Mouse (Mus musculus) olfactory bulb, adult 2 months (tissue): Measurements from ENCODE around the gene Dcbld2. TPM values are rescaled to one million over a fixed set of nuclear protein-coding genes. Genes with fewer than 3 reads are reported as not detected.

ENCODE experiments used
- H3K27ac ChIP-seq: fragments of 200-500 bp; 2 replicates; pipeline ENCODE4 v1.5.1; 2012; ENCODE audit warnings: low read depth, low read length; ENCODE audit not compliant: insufficient read depth
- H3K4me1 ChIP-seq: fragments of 200-500 bp; 2 replicates; pipeline ENCODE4 v1.6.1; 2012; ENCODE audit warnings: low read length; ENCODE audit not compliant: control insufficient read depth, insufficient read depth
- H3K4me3 ChIP-seq: fragments of 200-500 bp; 2 replicates; pipeline ENCODE4 v1.5.1; 2012; ENCODE audit warnings: mild to moderate bottlenecking, low read depth, low read length, moderate library complexity; ENCODE audit not compliant: insufficient read depth
- CTCF ChIP-seq: fragments of 200-500 bp; IDR thresholded peaks from 2 replicates; pipeline ENCODE4 v1.5.1; 2012; ENCODE audit warnings: low read depth, mild to moderate bottlenecking, low read length, moderate library complexity; ENCODE audit not compliant: insufficient read depth
- POLR2A ChIP-seq: fragments of 200-500 bp; IDR thresholded peaks from 2 replicates; pipeline ENCODE4 v1.6.1; 2012; ENCODE audit warnings: mild to moderate bottlenecking, low read depth, low read length, moderate library complexity; ENCODE audit not compliant: insufficient read depth
- WGBS: fragments of 180-500 bp; shearing (Covaris S2); methylation state at CpG from one replicate; pipeline ENCODE4 v1.1.7; 2018; 5-methylcytosine and 5-hydroxymethylcytosine counted together
- polyA plus RNA-seq: library from polyadenylated mRNA; stranded (reverse); fragments of >200 nt; gene quantifications from 2 replicates; pipeline ENCODE4 v1.2.4, GENCODE M21; 2012; ENCODE audit warnings: low replicate concordance; ENCODE audit not compliant: missing spikeins, insufficient read depth, insufficient read length

Dcbld2 gene
- polyA plus RNA-seq, 1 experiment = not detected

DNA sequence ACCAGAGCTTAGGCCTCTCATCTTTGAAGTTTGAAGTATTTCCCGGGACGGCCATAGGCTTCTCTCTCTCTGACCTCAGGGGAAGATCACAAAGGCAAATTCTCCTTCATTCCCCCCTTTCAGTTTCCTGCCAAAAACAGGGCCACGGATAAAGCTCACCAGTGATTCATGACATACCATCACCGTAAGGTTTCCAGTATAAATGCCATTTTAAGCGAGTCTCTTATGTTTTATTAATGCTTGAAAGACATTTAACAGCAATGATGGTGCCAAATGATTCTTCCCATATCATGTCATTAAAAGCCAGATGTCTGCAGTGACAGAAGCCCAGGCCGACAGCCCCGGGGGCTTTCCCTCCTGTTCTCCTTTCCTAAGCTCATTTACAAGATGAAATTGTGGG lies 3.6 kb upstream of the Dcbld2 start:
- H3K27ac ChIP-seq = no peak overlapping the region
- no peaks in the 10 kb centered on the region for H3K4me1 ChIP-seq
- H3K4me3 ChIP-seq = no peak overlapping the region
- TF ChIP-seq POLR2A (no peak), CTCF (no peak)
- 80% methylated on average over 7 of the region's 7 CpGs for WGBS

DNA sequence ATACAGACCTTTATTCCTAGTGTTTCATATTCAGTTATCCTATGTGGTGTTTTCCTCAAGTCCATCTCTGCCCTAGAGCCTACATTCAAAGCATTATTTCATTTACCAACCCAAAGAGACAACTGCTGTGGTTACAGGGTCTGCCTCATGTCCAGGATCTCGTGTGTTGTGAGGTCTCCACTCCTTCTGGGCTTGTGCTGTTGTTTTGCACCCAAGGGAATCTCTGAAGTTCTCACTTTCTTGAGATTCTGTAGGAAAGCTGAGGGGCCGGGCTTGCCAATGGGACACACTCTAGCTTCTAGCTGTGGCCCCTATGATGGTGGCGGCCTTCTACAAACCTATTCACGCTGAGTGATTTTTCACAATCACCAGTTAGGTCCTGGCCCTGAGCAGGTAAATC lies 3.0 kb upstream of the Dcbld2 start:
- H3K4me3 ChIP-seq = no peak overlapping the region
- no peak for TF ChIP-seq CTCF
- no peak for TF ChIP-seq POLR2A
- H3K27ac ChIP-seq = no peak overlapping the region
- WGBS = 96% methylated on average over 4 of the region's 4 CpGs
- H3K4me1 ChIP-seq = no peaks in the 10 kb centered on the region

DNA sequence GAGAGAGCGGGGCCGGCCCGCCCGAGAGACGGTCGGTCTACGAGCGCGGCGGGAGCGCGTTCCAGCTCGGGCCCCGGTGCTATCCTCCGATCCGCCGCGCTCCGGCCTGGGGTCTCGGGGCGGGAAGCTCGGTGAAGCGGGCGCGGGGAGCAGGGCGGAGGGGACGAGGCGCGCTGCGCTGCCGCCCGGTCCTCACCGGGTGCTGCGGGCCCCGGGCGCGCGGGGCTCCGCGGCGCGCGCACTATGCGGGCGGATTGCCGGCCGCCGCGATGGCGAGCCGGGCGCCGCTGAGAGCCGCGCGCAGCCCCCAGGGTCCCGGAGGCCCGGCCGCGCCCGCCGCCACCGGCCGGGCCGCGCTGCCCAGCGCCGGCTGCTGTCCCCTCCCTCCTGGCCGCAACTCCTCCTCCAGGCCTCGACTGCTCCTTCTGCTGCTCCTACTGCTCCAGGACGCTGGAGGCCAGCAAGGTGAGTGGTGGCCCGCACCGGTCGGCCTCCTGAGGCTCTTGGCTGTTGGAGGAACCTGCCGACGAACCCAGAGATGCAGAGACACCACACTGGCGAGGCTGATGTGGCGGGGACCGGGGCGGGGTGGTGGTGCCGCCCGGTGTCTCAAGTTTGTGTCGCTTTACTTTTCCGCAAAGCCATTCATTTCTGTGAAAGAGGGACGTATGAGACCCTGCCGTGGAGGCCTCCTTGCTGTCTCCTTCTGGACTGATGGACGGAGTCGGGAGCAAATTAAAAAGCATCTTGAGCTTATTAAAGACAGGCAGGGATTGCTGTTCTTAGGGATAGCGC lies 441 bp downstream of the Dcbld2 start:
- whole genome bisulfite sequencing = 2% methylated on average over 89 of the region's 89 CpGs
- TF ChIP-seq CTCF (no peak), POLR2A (peak; percentile 84)

GRCm38 (mm10) chr16:58409825-58410224 lies 1.6 kb downstream of the Dcbld2 start:
- TF ChIP-seq POLR2A = no peak
- no peak for TF ChIP-seq CTCF
- 32% methylated on average over 7 of the region's 7 CpGs for WGBS

More for the DNA sequence above, 441 bp downstream of the Dcbld2 start:
- H3K4me1 ChIP-seq = no peaks in the 10 kb centered on the region
- 0 out of 2 replicates have a peak overlapping the region, but pooled peaks have one; percentile 11 for H3K27ac ChIP-seq
- peak overlapping the region; percentile 93 for H3K4me3 ChIP-seq

GRCm38 (mm10) chr16:58414801-58415200 lies 6.6 kb downstream of the Dcbld2 start:
- Histone ChIP-seq H3K4me3 (no peak overlapping the region), H3K4me1 (no peaks in the 10 kb centered on the region), H3K27ac (no peak overlapping the region)
- 95% methylated on average over 4 of the region's 4 CpGs for WGBS
- no peak for TF ChIP-seq CTCF
- TF ChIP-seq POLR2A = no peak

More at GRCm38 (mm10) chr16:58409825-58410224, 1.6 kb downstream of the Dcbld2 start:
- H3K4me3 ChIP-seq = no peak overlapping the region
- H3K27ac ChIP-seq = no peak overlapping the region
- H3K4me1 ChIP-seq = no peaks in the 10 kb centered on the region

GRCm38 (mm10) chr16:58415500-58415899 lies 7.3 kb downstream of the Dcbld2 start:
- no peaks in the 10 kb centered on the region for H3K4me1 ChIP-seq
- no peak for TF ChIP-seq CTCF
- no peak for TF ChIP-seq POLR2A
- no peak overlapping the region for H3K4me3 ChIP-seq
- 99% methylated on average over 2 of the region's 2 CpGs for WGBS
- H3K27ac ChIP-seq = no peak overlapping the region

DNA sequence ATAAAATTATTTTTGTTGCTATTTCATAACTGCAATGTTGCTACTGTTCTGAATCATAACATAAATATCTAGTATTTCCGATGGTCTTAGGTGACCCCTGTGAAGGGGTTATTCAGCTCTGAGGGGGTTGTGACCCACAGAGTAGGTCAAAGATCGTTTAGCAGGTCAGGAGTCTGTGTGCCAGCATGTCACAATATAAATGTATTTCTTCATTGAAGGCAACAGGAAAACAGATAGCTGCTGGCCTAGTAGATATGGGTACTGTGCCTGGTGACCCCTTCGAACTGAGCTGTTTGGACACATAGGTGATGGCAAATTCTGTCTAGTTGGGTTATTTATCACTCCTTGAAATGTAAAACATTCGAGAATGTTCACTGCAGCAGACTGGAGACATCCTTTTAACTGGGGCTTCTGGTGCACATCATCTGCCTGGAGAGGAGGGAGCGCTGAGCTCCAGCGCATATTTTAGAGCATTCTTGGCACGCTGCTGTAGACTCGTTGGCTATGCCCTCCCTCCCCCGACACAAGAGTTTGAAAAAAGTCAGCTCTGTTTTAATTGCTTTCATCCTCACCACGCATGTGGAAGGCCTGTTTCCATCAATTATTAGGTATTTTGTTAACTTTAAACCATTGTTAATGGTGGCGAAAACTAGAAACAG lies 13.6 kb downstream of the Dcbld2 start:
- Histone ChIP-seq H3K4me3 (no peak overlapping the region), H3K27ac (no peak overlapping the region), H3K4me1 (peaks cover 3% of the 10 kb centered on the region)
- 43% methylated on average over 11 of the region's 11 CpGs for WGBS
- TF ChIP-seq CTCF = no peak

DNA sequence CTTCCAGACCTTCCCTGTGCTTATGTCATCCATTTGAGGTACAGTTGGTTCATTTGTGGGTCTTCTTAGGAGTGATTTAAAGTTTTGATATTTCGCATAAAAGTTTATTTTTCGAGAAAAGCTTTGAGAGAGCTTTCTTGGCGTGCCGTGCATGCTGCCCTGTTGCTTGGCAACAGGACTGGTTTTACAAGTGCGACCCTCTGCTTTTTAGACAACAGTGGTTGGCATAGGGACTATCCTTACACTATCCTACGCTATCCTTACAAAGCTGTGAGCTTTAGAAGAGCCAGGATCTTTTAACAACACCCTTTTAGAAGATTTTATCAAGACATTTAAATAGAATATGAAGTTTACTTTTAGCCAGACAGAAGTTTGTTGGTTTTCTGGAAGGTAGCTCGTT lies 22.0 kb downstream of the Dcbld2 start:
- Histone ChIP-seq H3K4me3 (no peak overlapping the region), H3K27ac (no peak overlapping the region), H3K4me1 (peaks cover 2% of the 10 kb centered on the region; the same call in 1 of the 2 replicates)
- 66% methylated on average over 7 of the region's 7 CpGs for WGBS
- TF ChIP-seq CTCF = no peak

- WGBS = 95% methylated on average over 1 of the region's 1 CpGs
- TF ChIP-seq POLR2A = no peak
- no peak for TF ChIP-seq CTCF
- no peak overlapping the region for H3K27ac ChIP-seq
- peaks cover 2% of the 10 kb centered on the region; the same call in 1 of the 2 replicates for H3K4me1 ChIP-seq
- no peak overlapping the region for H3K4me3 ChIP-seq
Observed at GRCm38 (mm10) chr16:58432384-58432783, 24.1 kb downstream of the Dcbld2 start.

- no peak overlapping the region for H3K27ac ChIP-seq
- no peak for TF ChIP-seq POLR2A
- TF ChIP-seq CTCF = no peak
- WGBS = 75% methylated on average over 6 of the region's 6 CpGs
- no peak overlapping the region for H3K4me3 ChIP-seq
- H3K4me1 ChIP-seq = no peaks in the 10 kb centered on the region
Observed at GRCm38 (mm10) chr16:58444735-58445134, 36.5 kb downstream of the Dcbld2 start.
